Mouse (Mus musculus) heart, adult 8-10 months (tissue): ENCODE measurements around the gene Pskh1. TPM values are rescaled to one million over a fixed set of nuclear protein-coding genes. Genes with fewer than 3 reads are reported as not detected.

Source experiments
- DNase-seq: peaks from one replicate; pipeline ENCODE4 v3.0.0; 2022; ENCODE audit warnings: low spot score
- total RNA-seq, 4 experiments: library from RNA; stranded (reverse); gene quantifications; 2 replicates each; pipeline ENCODE4 v1.2.4; 2022

Pskh1 gene
- total RNA-seq = 10 to 100 TPM; 15.6 to 19.2 (median 18.1) TPM

- DNase-seq = peak; percentile 89
Observed at GRCm38 (mm10) chr8:105900180-105900940, at the start of gene Pskh1. Gene Pskh1 (plus strand): TSS chr8:105900441.

DNA sequence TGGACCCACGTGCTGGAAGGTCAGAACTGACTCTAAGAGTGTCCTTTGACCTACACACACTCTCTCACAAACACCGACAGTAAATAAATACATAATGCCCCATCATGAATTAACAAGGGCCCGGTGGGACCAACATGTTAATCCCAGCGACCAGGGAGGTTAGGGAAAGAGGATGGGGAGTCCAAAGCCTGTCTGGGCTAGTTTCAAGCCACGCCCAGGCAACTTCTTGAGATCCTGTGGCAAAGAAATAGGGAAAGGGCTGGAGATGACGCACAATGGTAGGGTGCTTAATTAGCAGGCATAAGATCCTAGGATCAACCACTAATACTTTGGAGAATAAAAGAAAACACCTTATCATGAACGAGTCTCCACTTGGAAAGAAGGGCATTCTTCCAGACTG, 49.6 kb upstream of the Pskh1 start:
- DNase-seq = no peak

DNA sequence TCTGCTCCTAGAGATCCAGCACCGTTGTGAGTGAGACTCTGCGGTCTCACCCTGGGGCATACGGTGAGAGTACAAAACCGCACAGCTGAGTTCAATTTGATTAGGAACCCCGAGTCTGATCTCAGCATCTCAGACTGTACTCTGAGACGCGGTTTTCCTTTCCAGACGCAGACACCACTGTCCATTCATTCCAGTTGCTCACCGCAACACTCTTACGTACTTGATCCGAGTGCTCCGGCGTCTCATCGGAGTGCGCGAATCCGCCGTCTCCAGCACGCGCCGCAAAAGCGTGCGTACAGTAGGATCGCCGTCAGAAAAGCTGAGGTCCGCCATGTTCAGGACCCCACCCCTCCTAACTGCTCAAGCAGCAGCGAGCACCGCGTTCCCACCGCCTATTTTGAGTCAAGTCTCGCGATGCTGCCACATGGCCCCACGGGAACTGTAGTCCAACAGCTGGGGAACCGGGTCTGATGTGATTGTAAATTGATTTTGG, 48.5 kb upstream of the Pskh1 start:
- DNase-seq = peak; percentile 91

DNA sequence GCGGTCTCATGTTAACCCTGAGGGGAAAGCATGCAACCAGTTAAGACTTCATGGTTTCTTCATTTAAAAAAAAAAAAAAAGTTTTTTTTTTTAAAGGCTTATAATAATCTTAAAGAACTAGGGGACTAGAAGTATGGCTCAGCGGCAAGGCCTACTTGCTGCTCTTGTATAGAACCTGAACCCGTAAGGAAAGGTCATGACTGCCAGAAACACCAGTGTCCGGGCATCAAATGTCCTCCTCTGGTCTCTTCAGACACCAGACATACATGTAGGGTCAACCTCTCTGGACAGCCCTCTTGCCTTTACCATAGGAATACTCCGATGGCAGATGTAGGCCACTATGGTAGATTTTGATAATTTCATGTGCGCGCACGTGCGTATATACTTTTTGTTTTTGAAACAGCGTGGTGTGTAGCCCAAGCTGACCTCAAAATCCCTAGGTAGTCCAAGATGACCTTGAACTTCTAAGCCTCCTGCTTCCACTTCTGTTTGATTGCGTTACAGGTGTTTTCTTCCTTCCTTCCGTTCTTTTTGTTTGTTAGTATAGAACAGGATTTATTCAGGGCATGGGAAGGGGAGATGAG, 48.0 kb upstream of the Pskh1 start:
- no peak for DNase-seq

DNA sequence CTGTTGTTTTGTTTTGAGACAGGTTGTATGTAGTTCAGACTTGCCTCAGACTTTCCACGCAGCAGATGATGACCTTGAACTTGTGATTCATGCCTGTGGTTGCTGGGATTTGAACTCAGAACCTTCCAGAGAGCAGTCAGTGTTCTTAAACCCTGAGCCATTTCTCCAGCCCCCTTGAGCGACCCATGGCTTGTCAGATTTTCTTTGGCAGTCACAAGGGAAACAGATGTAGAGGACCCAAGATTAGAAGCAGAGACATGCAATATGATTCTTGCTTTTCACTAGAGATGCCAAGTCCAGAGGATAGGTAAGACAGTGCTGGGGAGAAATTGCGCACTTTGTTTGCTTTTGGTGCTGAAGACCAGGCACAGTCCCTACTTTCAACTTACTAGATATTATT, 47.1 kb upstream of the Pskh1 start, which contains the start of gene Cenpt:
TSS of gene Cenpt (minus strand) at position 101 of the 400 bp plus-strand sequence.
- no peak for DNase-seq

GRCm38 (mm10) chr8:105854303-105854702, 45.9 kb upstream of the Pskh1 start:
- no peak for DNase-seq

DNA sequence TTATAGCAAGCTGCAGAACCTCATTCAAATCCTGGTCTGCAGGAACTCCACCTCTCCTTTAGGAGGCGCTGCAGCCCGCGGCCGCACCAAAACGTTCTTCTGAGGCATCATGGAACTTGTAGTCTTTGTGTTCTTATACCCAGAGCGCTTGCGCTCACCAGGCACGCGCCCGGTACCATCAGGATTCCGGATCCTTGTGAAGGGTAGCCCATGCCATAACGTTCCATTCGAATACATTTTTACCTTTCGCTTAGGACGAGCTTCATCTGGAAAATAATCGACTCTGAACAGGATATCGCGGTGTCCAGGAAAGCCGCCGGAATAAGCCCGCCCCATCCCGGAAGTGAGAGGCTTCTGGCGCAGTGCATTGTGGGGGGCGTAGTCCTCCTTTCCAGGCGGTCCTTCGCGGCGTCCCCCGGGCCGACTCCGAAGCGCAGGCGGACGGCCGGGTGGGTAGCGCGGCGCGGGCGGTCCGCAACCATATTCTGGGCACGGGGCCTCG, 45.5 kb upstream of the Pskh1 start, which contains the start of gene Thap11:
TSS of gene Thap11 (plus strand) at position 418 of the 502 bp plus-strand sequence.
- peak; percentile 91 for DNase-seq

- no peak for DNase-seq
Observed at GRCm38 (mm10) chr8:105855248-105856167, 44.7 kb upstream of the Pskh1 start.

DNA sequence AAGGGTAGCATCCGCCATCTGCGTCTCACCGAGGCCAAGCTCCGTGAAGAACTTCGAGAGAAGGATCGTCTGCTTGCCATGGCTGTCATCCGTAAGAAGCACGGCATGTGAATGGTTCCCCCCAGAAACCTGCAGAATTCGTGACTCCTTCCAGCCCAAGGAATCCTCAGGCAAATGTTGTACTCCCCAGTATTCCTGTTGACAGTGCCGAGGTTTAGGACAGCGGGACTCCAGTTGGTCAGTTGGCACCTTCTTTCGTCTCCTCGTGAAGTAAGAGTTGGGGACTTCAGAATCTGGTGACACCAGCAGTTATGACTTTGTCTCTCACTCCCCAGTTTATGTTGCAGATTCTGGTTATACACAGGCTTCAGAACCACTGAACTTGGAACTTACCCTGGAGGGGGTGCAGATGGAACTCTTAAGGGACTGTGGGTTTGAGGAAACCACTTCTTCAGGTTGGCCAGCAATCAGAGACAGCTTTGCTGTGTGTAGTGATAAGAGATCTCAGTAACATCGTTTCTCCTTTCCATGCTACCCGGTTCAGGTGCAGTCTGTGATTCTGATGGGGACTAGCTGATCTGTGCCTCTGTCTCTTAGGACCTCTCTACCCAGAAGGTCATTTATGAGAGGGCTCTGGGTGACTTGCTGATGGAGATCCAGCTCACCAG, 43.9 kb upstream of the Pskh1 start:
- DNase-seq = no peak

DNA sequence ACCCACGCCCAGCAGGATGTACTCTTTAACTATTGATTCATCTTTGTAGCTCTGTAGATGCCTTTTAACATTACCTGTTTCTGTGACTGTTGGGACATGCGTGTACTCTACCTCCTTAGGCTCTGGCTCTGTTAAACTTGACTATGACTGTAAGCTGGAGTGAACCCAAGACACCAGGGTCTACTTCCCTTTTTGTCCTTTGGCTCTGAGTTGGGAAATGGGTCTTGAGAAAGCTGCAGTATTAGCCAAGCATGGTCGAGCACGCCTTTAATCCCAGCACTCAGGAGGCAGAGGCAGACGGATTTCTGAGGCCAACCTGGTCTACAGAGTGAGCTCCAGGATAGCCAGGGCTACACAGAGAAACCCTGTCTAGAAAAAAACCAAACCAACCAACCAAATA, 41.7 kb upstream of the Pskh1 start:
- DNase-seq = no peak

DNA sequence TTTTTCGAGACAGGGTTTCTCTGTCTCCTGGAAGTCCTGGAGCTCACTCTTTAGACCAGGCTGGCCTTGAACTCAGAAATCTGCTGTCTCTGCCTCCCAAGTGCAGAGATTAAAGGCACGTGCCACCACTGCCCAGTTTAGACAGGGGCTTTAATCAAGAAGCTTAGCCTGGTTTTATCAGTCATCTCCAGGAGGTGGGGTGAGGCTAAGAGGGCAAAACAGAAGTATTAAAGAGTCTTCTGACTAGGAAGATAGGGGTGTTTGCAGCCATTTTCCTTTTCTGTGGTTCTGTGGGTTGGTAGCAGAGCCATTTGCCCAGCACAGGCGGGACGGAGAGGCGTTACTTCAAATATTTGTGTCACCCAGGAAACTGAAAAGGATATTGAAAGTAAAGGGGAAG, 40.9 kb upstream of the Pskh1 start:
- no peak for DNase-seq

- DNase-seq = peak; percentile 98
Observed at GRCm38 (mm10) chr8:105860143-105860981, 39.9 kb upstream of the Pskh1 start, which contains the start of gene Nutf2. Gene Nutf2 (plus strand): TSS chr8:105860580.

GRCm38 (mm10) chr8:105861951-105862350, 38.3 kb upstream of the Pskh1 start:
- no peak for DNase-seq

- DNase-seq = no peak
Observed at GRCm38 (mm10) chr8:105866364-105867029, 33.7 kb upstream of the Pskh1 start.

GRCm38 (mm10) chr8:105874301-105874700, 25.9 kb upstream of the Pskh1 start:
- DNase-seq = peak; percentile 76

- peak; percentile 87 for DNase-seq
Observed at GRCm38 (mm10) chr8:105880754-105881520, 19.3 kb upstream of the Pskh1 start, which contains the start of gene Edc4. Gene Edc4 (plus strand): TSS chr8:105880881.

GRCm38 (mm10) chr8:105889756-105890465, 10.3 kb upstream of the Pskh1 start:
- no peak for DNase-seq

- DNase-seq = peak; percentile 46
Observed at GRCm38 (mm10) chr8:105890870-105891269, 9.4 kb upstream of the Pskh1 start.
